Mouse (Mus musculus): Measurements from ENCODE around the gene Fam129a.

Fam129a gene

GRCm38 (mm10) chr1:151626631-151627030, 55.6 kb downstream of the Fam129a start:
- no peak for DNase-seq (ENCODE audit: low spot score)

GRCm38 (mm10) chr1:151627141-151627540, 56.2 kb downstream of the Fam129a start:
- no peak for DNase-seq (ENCODE audit: low spot score)

GRCm38 (mm10) chr1:151629591-151630250, 58.7 kb downstream of the Fam129a start:
- DNase-seq (ENCODE audit: low spot score), result no peak

DNA sequence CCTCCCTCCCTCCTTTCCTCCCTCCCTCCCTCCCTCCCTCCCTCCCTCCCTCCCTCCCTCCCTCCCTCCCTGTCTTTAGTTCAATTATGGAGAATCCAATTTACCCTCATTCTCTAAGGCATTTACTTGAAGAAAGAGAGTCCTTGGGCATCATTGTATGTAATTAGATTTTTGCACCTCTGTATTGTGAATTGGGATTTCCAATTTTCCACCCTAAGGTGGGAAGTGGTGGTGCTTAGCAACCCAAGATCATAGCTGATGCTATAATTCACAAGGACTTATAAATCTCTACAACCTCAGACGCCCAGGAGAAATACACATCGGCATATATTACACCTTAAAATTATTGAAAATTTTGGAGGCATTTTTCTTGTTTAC, 59.3 kb downstream of the Fam129a start:
- DNase-seq (ENCODE audit: low spot score), result no peak

GRCm38 (mm10) chr1:151631061-151631460, 60.1 kb downstream of the Fam129a start:
- DNase-seq (ENCODE audit: low spot score), result no peak

DNA sequence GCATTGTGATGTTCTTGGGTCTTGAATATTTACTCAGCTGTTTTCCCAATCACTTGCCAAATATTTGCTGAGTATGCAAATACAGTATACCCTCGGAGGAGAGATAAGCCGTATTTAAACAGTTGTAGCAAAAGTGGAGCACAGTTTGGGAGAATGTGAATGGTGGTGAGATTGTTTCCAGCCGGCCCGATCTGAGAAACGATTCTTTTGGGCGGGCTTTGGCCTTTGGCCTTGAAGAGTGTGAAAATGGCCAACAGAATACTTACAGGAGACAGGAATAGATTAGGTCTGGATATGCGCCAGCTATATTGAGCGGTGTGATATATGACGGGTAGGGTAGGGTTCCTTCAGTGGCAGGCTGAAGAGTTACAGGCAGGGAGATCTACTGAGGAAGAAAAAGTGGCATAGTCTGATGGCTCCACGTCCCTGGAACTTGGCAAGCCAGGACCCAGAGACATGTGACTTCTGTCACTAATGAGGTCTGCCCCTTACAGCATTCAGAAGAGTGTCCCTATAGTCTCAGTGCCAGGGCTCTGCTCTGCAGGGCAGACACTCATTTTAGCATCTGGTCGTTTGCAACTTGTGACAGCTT, 60.8 kb downstream of the Fam129a start:
- DNase-seq (ENCODE audit: low spot score), result no peak

GRCm38 (mm10) chr1:151632567-151633356, 61.8 kb downstream of the Fam129a start:
- no peak for DNase-seq (ENCODE audit: low spot score)

- no peak for DNase-seq (ENCODE audit: low spot score)
These were observed 65.7 kb downstream of the Fam129a start for GRCm38 (mm10) chr1:151636637-151637036.

DNA sequence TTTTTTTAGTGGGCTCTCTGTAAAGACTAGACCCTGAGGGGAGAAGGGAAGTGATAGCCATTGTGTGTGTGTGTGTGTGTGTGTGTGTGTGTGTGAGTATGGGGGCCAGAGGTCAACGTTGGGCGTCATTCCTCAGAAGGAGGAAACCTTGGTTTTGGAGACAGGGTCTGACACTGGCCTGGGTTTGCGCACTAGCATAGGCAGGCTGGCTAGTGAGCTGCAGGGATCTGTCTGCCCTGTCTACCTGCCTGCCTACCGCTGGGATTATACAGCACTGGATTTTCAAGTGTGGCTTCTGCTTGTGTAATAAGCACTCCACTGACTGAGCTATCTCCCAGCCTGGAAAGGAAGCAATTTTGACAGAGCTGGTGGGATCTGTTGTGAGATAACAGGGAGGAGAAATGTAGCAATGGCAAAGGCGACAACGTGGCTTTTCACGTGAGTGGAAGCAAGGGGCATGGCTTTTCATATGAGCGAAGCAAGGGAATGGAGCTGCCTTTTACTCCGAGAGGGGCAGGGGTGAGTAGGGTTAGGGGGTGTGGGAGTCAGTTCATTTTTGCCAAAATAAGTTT, 66.5 kb downstream of the Fam129a start:
- DNase-seq (ENCODE audit: low spot score), result no peak

DNA sequence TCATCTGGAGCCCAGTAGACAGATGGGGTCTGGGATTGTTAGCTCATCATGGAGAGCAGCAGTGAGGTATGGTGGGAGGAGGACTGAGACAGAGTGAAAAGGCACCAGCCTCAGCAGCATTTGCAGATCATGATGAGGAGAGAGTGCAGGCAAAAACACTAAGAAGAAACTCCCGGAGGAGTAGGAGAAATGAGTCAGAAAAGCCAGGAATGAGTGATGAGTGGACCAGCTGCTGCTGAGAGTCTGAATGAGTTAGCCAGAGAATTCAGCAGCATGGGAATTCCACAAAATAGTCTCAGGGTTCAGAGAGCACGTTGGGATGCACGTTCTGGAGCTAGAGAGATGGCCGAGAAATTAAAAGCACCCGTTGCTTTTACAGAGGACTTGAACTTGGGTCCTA, 67.4 kb downstream of the Fam129a start:
- DNase-seq (ENCODE audit: low spot score), result no peak

GRCm38 (mm10) chr1:151638770-151639169, 67.8 kb downstream of the Fam129a start:
- DNase-seq (ENCODE audit: low spot score), result no peak

DNA sequence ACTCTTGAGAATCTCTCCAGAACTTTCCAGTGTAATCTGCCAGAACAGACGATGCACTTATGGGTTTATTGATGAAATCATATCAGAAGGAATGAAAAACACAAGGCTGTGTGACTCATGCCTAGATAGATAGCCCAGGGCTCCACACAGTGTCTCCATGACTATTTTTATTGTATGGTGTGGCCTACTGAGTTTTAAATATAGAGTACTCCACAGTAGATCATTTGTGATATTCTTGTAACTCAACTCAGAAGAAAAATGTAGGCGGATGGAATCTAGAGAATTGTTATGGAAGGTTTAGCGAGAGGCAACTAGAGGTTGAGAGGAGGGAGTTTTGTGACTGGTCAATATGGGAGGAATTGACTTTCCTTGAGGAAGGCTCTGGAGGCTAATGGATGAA, 75.4 kb downstream of the Fam129a start:
- DNase-seq (ENCODE audit: low spot score), result no peak

- DNase-seq (ENCODE audit: low spot score), result no peak
These were observed 77.1 kb downstream of the Fam129a start for GRCm38 (mm10) chr1:151648099-151648498.

GRCm38 (mm10) chr1:151657042-151657605, 86.1 kb downstream of the Fam129a start:
- no peak for DNase-seq (ENCODE audit: low spot score)

DNA sequence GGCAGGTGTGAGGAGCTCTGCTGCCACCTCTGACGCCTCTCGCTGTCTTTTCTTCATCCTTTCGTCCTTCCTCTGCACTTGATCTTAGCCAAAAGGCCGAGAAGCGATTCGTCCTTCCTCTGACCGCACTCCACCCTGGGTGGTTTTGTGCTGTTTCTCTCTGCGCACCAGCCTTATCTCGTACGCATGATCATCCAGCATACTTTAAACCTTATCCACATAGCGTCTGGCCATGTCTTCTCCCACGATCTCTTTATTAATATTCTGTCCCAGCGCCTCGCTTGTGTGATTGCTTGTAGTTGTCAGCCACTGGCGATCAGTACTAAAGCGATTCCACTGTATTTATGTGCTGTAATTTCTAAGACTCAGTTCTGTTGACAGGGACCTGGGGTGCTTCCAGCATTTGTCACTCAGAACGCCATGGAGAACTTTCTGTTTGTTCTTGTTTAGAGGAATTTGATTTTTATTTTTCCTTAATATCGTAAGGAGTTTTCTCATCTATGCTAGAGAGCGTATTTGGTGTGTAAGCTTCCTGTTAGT, 87.4 kb downstream of the Fam129a start:
- no peak for DNase-seq (ENCODE audit: low spot score)

DNA sequence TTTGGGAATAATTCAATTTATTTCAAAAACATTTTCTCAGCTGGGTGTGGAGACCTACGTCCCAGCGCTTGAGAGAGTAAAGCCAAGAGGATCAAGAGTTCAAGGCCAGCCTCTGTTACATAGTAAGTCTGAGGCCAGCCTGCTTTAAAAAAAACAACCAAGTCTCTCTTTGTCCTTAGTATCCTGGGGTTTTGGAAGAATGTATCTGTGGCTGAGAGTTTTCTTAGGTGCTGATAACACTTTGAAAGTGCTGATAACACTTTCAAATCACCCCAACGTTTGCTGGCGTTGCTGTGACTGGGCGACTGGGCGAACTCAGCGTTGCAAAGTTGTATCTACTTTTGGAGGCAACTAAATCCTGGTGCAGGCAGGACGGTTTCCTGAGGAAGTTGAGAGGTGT, 88.7 kb downstream of the Fam129a start:
- DNase-seq (ENCODE audit: low spot score), result no peak

GRCm38 (mm10) chr1:151660251-151660650, 89.3 kb downstream of the Fam129a start:
- no peak for DNase-seq (ENCODE audit: low spot score)

DNA sequence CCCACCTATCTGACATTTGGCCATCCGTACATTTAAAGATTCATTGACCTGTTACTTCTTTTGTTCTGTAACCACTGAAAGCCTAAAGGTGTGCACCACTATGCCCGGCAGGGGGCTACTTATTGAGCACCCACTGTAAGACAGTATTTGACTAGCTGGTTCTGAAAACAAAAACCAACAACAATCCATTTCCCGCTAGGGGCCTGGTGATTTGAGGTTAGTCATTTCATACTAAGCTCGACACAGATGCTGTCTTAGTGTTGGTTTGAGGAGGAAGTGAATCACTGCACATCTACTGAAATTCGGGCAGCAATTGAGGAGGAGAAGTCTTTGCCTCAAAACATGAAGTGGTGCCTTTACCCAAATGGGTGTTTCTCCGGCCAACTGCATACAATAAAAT, 89.9 kb downstream of the Fam129a start:
- no peak for DNase-seq (ENCODE audit: low spot score)

GRCm38 (mm10) chr1:151661684-151662439, 90.9 kb downstream of the Fam129a start:
- DNase-seq (ENCODE audit: low spot score), result no peak

GRCm38 (mm10) chr1:151662958-151663357, 92.0 kb downstream of the Fam129a start:
- no peak for DNase-seq (ENCODE audit: low spot score)

- DNase-seq (ENCODE audit: low spot score), result no peak
These were observed 93.4 kb downstream of the Fam129a start for GRCm38 (mm10) chr1:151664384-151664783.
